Mouse (Mus musculus): ENCODE results near the gene Olfr1352. TPM values are rescaled to one million over a fixed set of nuclear protein-coding genes. Genes with fewer than 3 reads are reported as not detected.
"Not testable (repeated sequence)": the region's sequence is repeated elsewhere in the genome, so short reads cannot be mapped to it uniquely, and the experiment has no call there.

Gene Olfr1352
- 0.19 TPM in 1 of 2 replicates, not detected in the other for polyA plus RNA-seq (2015; fragmentation: Nextera tagmentation; extraction: Ambion mirVana)

GRCm38 (mm10) chr10:78980750-78981149 lies at the start of gene Olfr1352:
Olfr1352 (plus strand) TSS chr10:78981050.
- Histone ChIP-seq H3K4me1 (no peaks in the 10 kb centered on the region), H3K4me2 (replicated peaks) (no peak within 1 kb of the TSS), H3K9ac (no peak within 1 kb of the TSS), H3K9me3 (replicated peaks) (no peaks in the 10 kb centered on the region), H3K27ac (replicated peaks) (no peak within 1 kb of the TSS), H3K36me3 (no peaks in the 10 kb centered on the region), H3K27me3 (no peaks in the 10 kb centered on the region), H3K4me3 (replicated peaks) (no peak within 1 kb of the TSS)
- ATAC-seq (ENCODE audit: insufficient number of reproducible peaks, low FRiP score, low TSS enrichment, low read depth): no peak

DNA sequence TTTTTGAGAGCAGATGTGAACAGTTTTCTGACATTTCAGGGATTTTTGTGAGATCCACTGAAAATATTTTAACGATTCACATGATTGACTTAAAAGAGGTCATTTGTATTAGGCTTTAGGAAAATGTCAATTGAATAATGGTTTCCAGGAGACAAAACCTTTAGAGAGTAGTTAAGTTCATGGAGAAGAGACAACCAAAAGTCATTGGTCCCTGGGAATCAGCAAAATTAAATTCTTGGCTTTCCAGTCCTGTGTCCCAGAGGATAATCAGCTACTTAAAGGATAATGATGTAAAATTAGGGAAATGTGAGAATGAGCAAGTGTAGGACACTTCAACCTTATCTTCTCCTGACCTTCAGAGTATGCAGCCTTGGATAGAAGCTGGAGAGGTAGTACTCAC lies 30.5 kb upstream of the Olfr1352 start, which contains the start of gene Olfr8:
TSS of gene Olfr8 (plus strand) at position 301 of the 400 bp plus-strand sequence.
- H3K4me3 ChIP-seq (replicated peaks); ATAC-seq (ENCODE audit: insufficient number of reproducible peaks, low FRiP score, low TSS enrichment, low read depth); H3K27me3 ChIP-seq; H3K4me2 ChIP-seq (replicated peaks); H3K36me3 ChIP-seq; H3K9me3 ChIP-seq (replicated peaks); H3K9ac ChIP-seq; H3K4me1 ChIP-seq; H3K27ac ChIP-seq (replicated peaks): not testable (repeated sequence)
- WGBS: 75% methylated on average over 1 of the region's 1 CpGs

DNA sequence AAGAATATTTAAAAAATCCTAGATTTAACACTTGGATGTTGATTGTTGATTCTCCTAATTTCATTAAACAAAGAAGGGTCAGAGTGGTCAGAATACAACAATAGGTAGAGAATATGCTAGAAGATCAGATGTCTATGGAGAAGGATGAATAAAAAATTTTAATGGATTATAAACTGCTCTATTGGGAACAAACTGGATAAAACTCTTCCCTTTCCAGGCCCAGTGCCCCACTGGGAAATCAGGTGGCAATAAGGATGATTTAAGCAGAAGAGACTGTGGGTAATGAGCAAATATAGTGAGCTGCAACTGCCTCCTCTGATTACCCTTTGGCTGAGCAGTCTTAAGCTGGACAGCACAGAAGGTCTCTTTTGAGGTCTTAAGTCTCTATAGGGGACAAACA lies 17.8 kb upstream of the Olfr1352 start, which contains the start of gene Olfr1353:
TSS of gene Olfr1353 (plus strand) at position 301 of the 400 bp plus-strand sequence.
- H3K27me3 ChIP-seq; H3K27ac ChIP-seq (replicated peaks); H3K4me1 ChIP-seq; H3K9me3 ChIP-seq (replicated peaks); H3K9ac ChIP-seq; H3K36me3 ChIP-seq; H3K4me2 ChIP-seq (replicated peaks); H3K4me3 ChIP-seq (replicated peaks); ATAC-seq (ENCODE audit: insufficient number of reproducible peaks, low FRiP score, low TSS enrichment, low read depth): not testable (repeated sequence)

GRCm38 (mm10) chr10:79012172-79012571 lies 31.3 kb downstream of the Olfr1352 start, which contains the start of gene Olfr1351:
Olfr1351 (plus strand) TSS chr10:79012472.
- H3K9ac ChIP-seq: no peak within 1 kb of the TSS
- no peaks in the 10 kb centered on the region for H3K27me3 ChIP-seq
- H3K4me3 ChIP-seq (replicated peaks): no peak within 1 kb of the TSS
- 68% methylated on average over 1 of the region's 1 CpGs for WGBS
- no peaks in the 10 kb centered on the region for H3K9me3 ChIP-seq (replicated peaks)
- no peaks in the 10 kb centered on the region for H3K4me1 ChIP-seq
- H3K27ac ChIP-seq (replicated peaks): no peak within 1 kb of the TSS
- ATAC-seq (ENCODE audit: insufficient number of reproducible peaks, low FRiP score, low TSS enrichment, low read depth): no peak
- H3K4me2 ChIP-seq (replicated peaks): no peak within 1 kb of the TSS
- H3K36me3 ChIP-seq: no peaks in the 10 kb centered on the region

- no peak within 1 kb of the TSS for H3K4me3 ChIP-seq (replicated peaks)
Measured at GRCm38 (mm10) chr10:79028441-79028840, 47.6 kb downstream of the Olfr1352 start, which contains the start of gene Olfr57. Olfr57 (plus strand) TSS chr10:79028741.

More at GRCm38 (mm10) chr10:79028441-79028840, 47.6 kb downstream of the Olfr1352 start, which contains the start of gene Olfr57:
- H3K27ac ChIP-seq (replicated peaks): no peak within 1 kb of the TSS
- no peaks in the 10 kb centered on the region for H3K4me1 ChIP-seq
- H3K9me3 ChIP-seq (replicated peaks): no peaks in the 10 kb centered on the region
- no peak for ATAC-seq (ENCODE audit: insufficient number of reproducible peaks, low FRiP score, low TSS enrichment, low read depth)
- H3K36me3 ChIP-seq: no peaks in the 10 kb centered on the region
- no peaks in the 10 kb centered on the region for H3K27me3 ChIP-seq
- H3K9ac ChIP-seq: no peak within 1 kb of the TSS
- no peak within 1 kb of the TSS for H3K4me2 ChIP-seq (replicated peaks)

Other genes with a start within 250 kb of the Olfr1352 start
- 0.15 TPM in 1 of 2 replicates, not detected in the other for gene Ccdc105, start 228.0 kb upstream of the Olfr1352 start, polyA plus RNA-seq (2015; fragmentation: Nextera tagmentation; extraction: Ambion mirVana)
- gene Slc1a6, start 200.6 kb upstream of the Olfr1352 start, polyA plus RNA-seq (2015; fragmentation: Nextera tagmentation; extraction: Ambion mirVana): 0.97 and 1.2 TPM in 2 replicates
- gene Olfr1356, start 128.9 kb upstream of the Olfr1352 start, polyA plus RNA-seq (2015; fragmentation: Nextera tagmentation; extraction: Ambion mirVana): not detected in 2 replicates
- gene Olfr1355, start 105.5 kb upstream of the Olfr1352 start, polyA plus RNA-seq (2015; fragmentation: Nextera tagmentation; extraction: Ambion mirVana): not detected in 2 replicates
- gene Olfr1354, start 67.9 kb upstream of the Olfr1352 start, polyA plus RNA-seq (2015; fragmentation: Nextera tagmentation; extraction: Ambion mirVana): not detected in 2 replicates
- gene Olfr8, start 30.4 kb upstream of the Olfr1352 start, polyA plus RNA-seq (2015; fragmentation: Nextera tagmentation; extraction: Ambion mirVana): not detected in 2 replicates
- not detected in 2 replicates for gene Olfr1353, start 17.7 kb upstream of the Olfr1352 start, polyA plus RNA-seq (2015; fragmentation: Nextera tagmentation; extraction: Ambion mirVana)
- 0.11 TPM in 1 of 2 replicates, not detected in the other for gene Olfr1351, start 31.4 kb downstream of the Olfr1352 start, polyA plus RNA-seq (2015; fragmentation: Nextera tagmentation; extraction: Ambion mirVana)
- 0.23 TPM in 1 of 2 replicates, not detected in the other for gene Olfr57, start 47.7 kb downstream of the Olfr1352 start, polyA plus RNA-seq (2015; fragmentation: Nextera tagmentation; extraction: Ambion mirVana)
- 31.3 and 31.9 TPM in 2 replicates for gene 2610008E11Rik, start 116.5 kb downstream of the Olfr1352 start, polyA plus RNA-seq (2015; fragmentation: Nextera tagmentation; extraction: Ambion mirVana)
- not detected in 2 replicates for gene Vmn2r80, start 167.7 kb downstream of the Olfr1352 start, polyA plus RNA-seq (2015; fragmentation: Nextera tagmentation; extraction: Ambion mirVana)

All from embryonic facial prominence, embryonic 15.5 days (tissue).